Mouse (Mus musculus) CD8-positive naive resting alpha-beta T cell, adult 2 months (primary cell): ENCODE results near the gene Ppp1r14a.

Experiments
- DNase-seq, 2 experiments: peaks; one replicate each; pipeline ENCODE4 v3.0.0; 2022; ENCODE audit warnings: low read depth in 2 of 2, low spot score in 2 of 2

Gene Ppp1r14a

GRCm38 (mm10) chr7:29288942-29289638, at the start of gene Ppp1r14a:
Ppp1r14a (plus strand) TSS chr7:29289308.
- peak; percentile 55 to 69 for DNase-seq

- peak; percentile 15 to 44 for DNase-seq
Observed at GRCm38 (mm10) chr7:29244732-29245416, 44.2 kb upstream of the Ppp1r14a start.

- no peak for DNase-seq
Observed at GRCm38 (mm10) chr7:29246015-29246414, 43.1 kb upstream of the Ppp1r14a start.

- DNase-seq = no peak
Observed at GRCm38 (mm10) chr7:29246619-29247313, 42.3 kb upstream of the Ppp1r14a start.

- DNase-seq = peak; percentile 75 to 80
Observed at GRCm38 (mm10) chr7:29247314-29247700, 41.8 kb upstream of the Ppp1r14a start.

- DNase-seq = no peak
Observed at GRCm38 (mm10) chr7:29247706-29248105, 41.4 kb upstream of the Ppp1r14a start.

GRCm38 (mm10) chr7:29248261-29248841, 40.8 kb upstream of the Ppp1r14a start, which contains the start of gene 2200002D01Rik:
2200002D01Rik (minus strand) TSS chr7:29248466.
- peak in 1 of 2 experiments; percentile 14 for DNase-seq

GRCm38 (mm10) chr7:29251166-29251565, 37.9 kb upstream of the Ppp1r14a start:
- no peak for DNase-seq

GRCm38 (mm10) chr7:29253842-29254241, 35.3 kb upstream of the Ppp1r14a start:
- DNase-seq = no peak

- no peak for DNase-seq
Observed at GRCm38 (mm10) chr7:29255875-29256274, 33.2 kb upstream of the Ppp1r14a start.

GRCm38 (mm10) chr7:29257368-29257767, 31.7 kb upstream of the Ppp1r14a start:
- no peak for DNase-seq

GRCm38 (mm10) chr7:29259781-29260730, 29.1 kb upstream of the Ppp1r14a start:
- no peak for DNase-seq

GRCm38 (mm10) chr7:29262151-29262550, 27.0 kb upstream of the Ppp1r14a start:
- DNase-seq = no peak

GRCm38 (mm10) chr7:29263831-29264230, 25.3 kb upstream of the Ppp1r14a start:
- DNase-seq = no peak

GRCm38 (mm10) chr7:29265636-29266035, 23.5 kb upstream of the Ppp1r14a start:
- no peak for DNase-seq

- no peak for DNase-seq
Observed at GRCm38 (mm10) chr7:29266931-29267330, 22.2 kb upstream of the Ppp1r14a start.

GRCm38 (mm10) chr7:29270445-29270844, 18.7 kb upstream of the Ppp1r14a start:
- DNase-seq = no peak

GRCm38 (mm10) chr7:29271687-29272465, 17.2 kb upstream of the Ppp1r14a start:
- no peak for DNase-seq

- no peak for DNase-seq
Observed at GRCm38 (mm10) chr7:29276715-29277114, 12.4 kb upstream of the Ppp1r14a start.

GRCm38 (mm10) chr7:29277510-29277909, 11.6 kb upstream of the Ppp1r14a start:
- no peak for DNase-seq
